Comparison of ENCODE assay signal across 8 mouse cellular contexts in genomic region chr11:73001029-73001428, GRCm38 (mm10). TPM values are rescaled to one million over a fixed set of nuclear protein-coding genes. Genes with fewer than 3 reads are reported as not detected.
DNase-seq lines count a peak whose midpoint lies in the region; ATAC-seq and TF ChIP-seq lines count a peak whose summit lies in the region.

No protein-coding gene starts in this region.

- ATAC-seq in forebrain, embryonic 15.5 days (replicated peaks) = no peak
- ATAC-seq in CD4-positive, CD25-positive, alpha-beta regulatory T cell, adult 4 months = peak; percentile 64
- peak; percentile 65 for ATAC-seq in granulocyte monocyte progenitor cell, adult 5-6 weeks (replicated peaks; ENCODE audit: poor library complexity, severe bottlenecking)
- ATAC-seq in megakaryocyte, adult 5-6 weeks (ENCODE audit: poor library complexity, severe bottlenecking) = peak; percentile 66

- no peak overlapping the region for H3K4me2 ChIP-seq in forebrain, embryonic 15.5 days (replicated peaks)

- no peak overlapping the region for H3K4me3 ChIP-seq in forebrain, embryonic 10.5 days
- no peak overlapping the region for H3K4me3 ChIP-seq in forebrain, embryonic 15.5 days
- H3K4me3 ChIP-seq in layer of hippocampus, adult 2 months = no peak overlapping the region

- H3K36me3 ChIP-seq in forebrain, embryonic 10.5 days (replicated peaks) = no peaks in the 10 kb centered on the region
- no peaks in the 10 kb centered on the region for H3K36me3 ChIP-seq in forebrain, embryonic 15.5 days
- H3K36me3 ChIP-seq in splenic B cell, adult 2 months (ENCODE audit: control insufficient read depth, insufficient read depth, low read length, poor library complexity, severe bottlenecking) = no peaks in the 10 kb centered on the region

- H3K27ac ChIP-seq in forebrain, embryonic 10.5 days = no peak overlapping the region
- no peak overlapping the region for H3K27ac ChIP-seq in forebrain, embryonic 15.5 days (replicated peaks)
- no peak overlapping the region for H3K27ac ChIP-seq in layer of hippocampus, adult 2 months

- no peak overlapping the region for H3K9ac ChIP-seq in forebrain, embryonic 15.5 days (replicated peaks)

- peaks cover 15% of the 10 kb centered on the region for H3K4me1 ChIP-seq in forebrain, embryonic 10.5 days
- no peaks in the 10 kb centered on the region for H3K4me1 ChIP-seq in forebrain, embryonic 15.5 days

- peak; percentile 82 for TF ChIP-seq CTCF in brain, embryonic 14.5 days (IDR thresholded peaks at IDR 0.05; ENCODE audit: borderline replicate concordance, extremely low read depth, insufficient read depth, insufficient read length)
- TF ChIP-seq CTCF in layer of hippocampus, adult 2 months (conservative IDR thresholded peaks at IDR 0.05) = peak; percentile 89

- 13% methylated on average over 6 of the region's 6 CpGs for WGBS in forebrain, embryonic 10.5 days
- WGBS in forebrain, embryonic 15.5 days = 13% methylated on average over 6 of the region's 6 CpGs

- TF ChIP-seq POLR2A in brain, embryonic 14.5 days (IDR thresholded peaks at IDR 0.05; ENCODE audit: borderline replicate concordance, extremely low read depth, insufficient read depth, insufficient read length, poor library complexity, severe bottlenecking) = no peak

- H3K9me3 ChIP-seq in forebrain, embryonic 10.5 days = no peaks in the 10 kb centered on the region
- H3K9me3 ChIP-seq in forebrain, embryonic 15.5 days = no peaks in the 10 kb centered on the region

- H3K27me3 ChIP-seq in forebrain, embryonic 10.5 days (ENCODE audit: poor library complexity, severe bottlenecking) = 0 out of 2 replicates have a peak, but pooled peaks cover 4% of the 10 kb centered on the region
- H3K27me3 ChIP-seq in forebrain, embryonic 15.5 days = no peaks in the 10 kb centered on the region
- no peaks in the 10 kb centered on the region for H3K27me3 ChIP-seq in splenic B cell, adult 2 months (ENCODE audit: control insufficient read depth, insufficient read depth, low read length, poor library complexity, severe bottlenecking)

- peak; percentile 52 for DNase-seq in forebrain, embryonic 10.5 days (ENCODE audit: extremely low spot score, low spot score)
- DNase-seq in brain, embryonic 14.5 days (ENCODE audit: low read depth) = peak; percentile 62
- DNase-seq in layer of hippocampus, adult 2 months (ENCODE audit: low spot score in 2 of 2) = peak; percentile 66 to 67
- peak; percentile 86 for DNase-seq in splenic B cell, adult 2 months (ENCODE audit: low read depth, low spot score)

RNA-seq across cellular contexts. Expression of gene P2rx1, which starts 2.1 kb away (rescaled TPM):
- 1.4 TPM in 2 replicates for polyA plus RNA-seq in forebrain, embryonic 10.5 days (2016; fragmentation: Nextera tagmentation; extraction: Ambion mirVana)
- polyA plus RNA-seq in forebrain, embryonic 15.5 days (2015; fragmentation: Nextera tagmentation; extraction: Ambion mirVana) = 0.40 and 0.56 TPM in 2 replicates
- under 1 TPM in 1 of 2 experiments, not detected in 1; 0.39 TPM for polyA plus RNA-seq in CD4-positive, CD25-positive, alpha-beta regulatory T cell, adult 4 months (2017; shearing (Covaris generic))
- polyA plus RNA-seq in brain, embryonic 14.5 days (2012; rRNA removed) = 0.35 and 0.49 TPM in 2 replicates
- total RNA-seq in granulocyte monocyte progenitor cell, adult 5-6 weeks (2014; fragmentation: Nextera tagmentation) = 10.4 and 13.3 TPM in 2 replicates
- 3.3 and 4.2 TPM in 2 replicates for total RNA-seq in granulocyte monocyte progenitor cell, adult 5-6 weeks (2017)
- under 1 TPM; 0.15 to 0.44 TPM for total RNA-seq in layer of hippocampus, adult 2 months (2021)
- 15.8 and 16.4 TPM in 2 replicates for total RNA-seq in megakaryocyte, adult 5-6 weeks (2015)
- total RNA-seq in megakaryocyte, adult 5-6 weeks (2017) = 9.8 and 10.4 TPM in 2 replicates

RNA-seq across cellular contexts. Expression of gene Camkk1, which starts 17.8 kb away (rescaled TPM):
- polyA plus RNA-seq in forebrain, embryonic 10.5 days (2016; fragmentation: Nextera tagmentation; extraction: Ambion mirVana) = 4.6 and 5.4 TPM in 2 replicates
- polyA plus RNA-seq in forebrain, embryonic 15.5 days (2015; fragmentation: Nextera tagmentation; extraction: Ambion mirVana) = 19.6 TPM in 2 replicates
- 1 to 10 TPM; 2.3 to 5.8 TPM for polyA plus RNA-seq in CD4-positive, CD25-positive, alpha-beta regulatory T cell, adult 4 months (2017; shearing (Covaris generic))
- 18.7 and 20.9 TPM in 2 replicates for polyA plus RNA-seq in brain, embryonic 14.5 days (2012; rRNA removed)
- 0.49 and 0.86 TPM in 2 replicates for total RNA-seq in granulocyte monocyte progenitor cell, adult 5-6 weeks (2014; fragmentation: Nextera tagmentation)
- 1.5 and 3.1 TPM in 2 replicates for total RNA-seq in granulocyte monocyte progenitor cell, adult 5-6 weeks (2017)
- 100 to 1,000 TPM; 173 to 177 TPM for total RNA-seq in layer of hippocampus, adult 2 months (2021)
- total RNA-seq in megakaryocyte, adult 5-6 weeks (2015) = 0.23 and 0.51 TPM in 2 replicates
- total RNA-seq in megakaryocyte, adult 5-6 weeks (2017) = 0.94 and 1.2 TPM in 2 replicates

RNA-seq across cellular contexts. Expression of gene Atp2a3, which starts 40.1 kb away (rescaled TPM):
- 1.2 and 1.6 TPM in 2 replicates for polyA plus RNA-seq in forebrain, embryonic 10.5 days (2016; fragmentation: Nextera tagmentation; extraction: Ambion mirVana)
- polyA plus RNA-seq in forebrain, embryonic 15.5 days (2015; fragmentation: Nextera tagmentation; extraction: Ambion mirVana) = 0.67 and 0.70 TPM in 2 replicates
- 10 to 100 TPM; 57.5 to 89.4 TPM for polyA plus RNA-seq in CD4-positive, CD25-positive, alpha-beta regulatory T cell, adult 4 months (2017; shearing (Covaris generic))
- polyA plus RNA-seq in brain, embryonic 14.5 days (2012; rRNA removed) = 1.0 and 1.4 TPM in 2 replicates
- 78.9 and 88.4 TPM in 2 replicates for total RNA-seq in granulocyte monocyte progenitor cell, adult 5-6 weeks (2014; fragmentation: Nextera tagmentation)
- 65.9 and 73.9 TPM in 2 replicates for total RNA-seq in granulocyte monocyte progenitor cell, adult 5-6 weeks (2017)
- 1 to 10 TPM; 5.4 to 6.2 TPM for total RNA-seq in layer of hippocampus, adult 2 months (2021)
- total RNA-seq in megakaryocyte, adult 5-6 weeks (2015) = 83.5 and 92.8 TPM in 2 replicates
- total RNA-seq in megakaryocyte, adult 5-6 weeks (2017) = 79.8 and 123 TPM in 2 replicates

RNA-seq across cellular contexts. Expression of gene Ncbp3, which starts 46.6 kb away (rescaled TPM):
- polyA plus RNA-seq in forebrain, embryonic 10.5 days (2016; fragmentation: Nextera tagmentation; extraction: Ambion mirVana) = 12.1 and 13.9 TPM in 2 replicates
- 10.7 and 11.1 TPM in 2 replicates for polyA plus RNA-seq in forebrain, embryonic 15.5 days (2015; fragmentation: Nextera tagmentation; extraction: Ambion mirVana)
- 10 to 100 TPM; 17.1 to 21.5 TPM for polyA plus RNA-seq in CD4-positive, CD25-positive, alpha-beta regulatory T cell, adult 4 months (2017; shearing (Covaris generic))
- 5.5 and 8.3 TPM in 2 replicates for polyA plus RNA-seq in brain, embryonic 14.5 days (2012; rRNA removed)
- total RNA-seq in granulocyte monocyte progenitor cell, adult 5-6 weeks (2014; fragmentation: Nextera tagmentation) = 10.1 and 13.2 TPM in 2 replicates
- total RNA-seq in granulocyte monocyte progenitor cell, adult 5-6 weeks (2017) = 12.6 and 15.6 TPM in 2 replicates
- 10 to 100 TPM; 10.6 to 11.8 TPM for total RNA-seq in layer of hippocampus, adult 2 months (2021)
- 8.1 and 8.9 TPM in 2 replicates for total RNA-seq in megakaryocyte, adult 5-6 weeks (2015)
- 11.4 and 12.3 TPM in 2 replicates for total RNA-seq in megakaryocyte, adult 5-6 weeks (2017)

Comparison
In these comparisons a context has a peak if more than half of its experiments do, and no peak if none do; other contexts are left out.
1. RNA of gene Atp2a3, which starts 40.1 kb away (polyA plus RNA-seq): 57.5 to 89.4 TPM in CD4-positive, CD25-positive, alpha-beta regulatory T cell, adult 4 months; 1.2 to 1.6 TPM in forebrain, embryonic 10.5 days, 1.0 to 1.4 TPM in brain, embryonic 14.5 days and 0.67 to 0.70 TPM in forebrain, embryonic 15.5 days; every median in the first group is over 10 times any median in the second.
2. Peak in every context shown above with its lines, with median percentiles within 50 percentile points of each other: DNase-seq.